Mouse (Mus musculus) liver, postnatal 0 days (tissue): ENCODE results near the gene Fem1a. TPM values are rescaled to one million over a fixed set of nuclear protein-coding genes. Genes with fewer than 3 reads are reported as not detected.
A peak's percentile ranks its signal among the peaks of the same experiment; 100 is the strongest.
"Not testable (repeated sequence)": the region's sequence is repeated elsewhere in the genome, so short reads cannot be mapped to it uniquely, and the experiment has no call there.

ENCODE experiments used
- ATAC-seq: fragments of 200-750 bp; cut with Nextera tagmentation; 2 replicates; pipeline ENCODE4 v1.8.0; 2017; ENCODE audit warnings: mild to moderate bottlenecking, moderate library complexity
- DNase-seq: peaks from one replicate; pipeline ENCODE4 v3.0.0-alpha.2; 2016
- H3K27ac ChIP-seq: fragments of 300-500 bp; sonication (generic); 2 replicates; pipeline ENCODE4 v1.5.1; 2014; ENCODE audit warnings: antibody characterized with exemption, moderate library complexity, mild to moderate bottlenecking, low read depth
- H3K27me3 ChIP-seq: fragments of 300-500 bp; sonication (generic); 2 replicates; pipeline ENCODE4 v1.6.1; 2014; ENCODE audit warnings: low read length, control low read depth, mixed read lengths; ENCODE audit not compliant: insufficient read depth
- H3K36me3 ChIP-seq: fragments of 300-500 bp; sonication (generic); replicated peaks from 2 replicates; pipeline ENCODE4 v1.6.1; 2014; ENCODE audit warnings: mild to moderate bottlenecking, control low read depth, low read length, moderate library complexity, mixed read lengths; ENCODE audit not compliant: insufficient read depth
- H3K4me1 ChIP-seq: fragments of 300-500 bp; sonication (generic); 2 replicates; pipeline ENCODE4 v1.6.1; 2014; ENCODE audit warnings: antibody characterized with exemption, mild to moderate bottlenecking, control low read depth; ENCODE audit not compliant: insufficient read depth
- H3K4me2 ChIP-seq: fragments of 300-500 bp; sonication (generic); 2 replicates; pipeline ENCODE4 v1.6.1; 2014; ENCODE audit warnings: low read depth, mild to moderate bottlenecking, low read length, moderate library complexity, mixed read lengths
- H3K4me3 ChIP-seq: fragments of 300-500 bp; sonication (generic); 2 replicates; pipeline ENCODE4 v1.5.1; 2014; ENCODE audit warnings: low read depth, low read length
- H3K9ac ChIP-seq: fragments of 300-500 bp; sonication (generic); replicated peaks from 2 replicates; pipeline ENCODE4 v1.6.1; 2014; ENCODE audit warnings: mild to moderate bottlenecking, moderate library complexity
- H3K9me3 ChIP-seq: fragments of 300-500 bp; sonication (generic); 2 replicates; pipeline ENCODE4 v1.6.1; 2016; ENCODE audit warnings: mild to moderate bottlenecking, control low read depth, low read length, mixed read lengths
- CTCF ChIP-seq: sonication (generic); IDR thresholded peaks from 2 replicates; pipeline ENCODE4 v1.5.1; 2016; ENCODE audit warnings: antibody characterized with exemption, low read depth
- EP300 ChIP-seq: IDR thresholded peaks from 2 replicates; pipeline ENCODE4 v1.6.1; 2016; ENCODE audit warnings: antibody characterized with exemption, low read depth, mild to moderate bottlenecking
- WGBS: fragments of 180-500 bp; shearing (Covaris S2); extraction: QIAGEN DNeasy Blood & Tissue Kit; methylation state at CpG from one replicate; pipeline ENCODE4 v1.1.7; 2014; ENCODE audit not compliant: insufficient replicate concordance; 5-methylcytosine and 5-hydroxymethylcytosine counted together
- polyA plus RNA-seq: library from polyadenylated mRNA; unstranded; fragments of >200 nt; fragmentation: Nextera tagmentation; extraction: Ambion mirVana; gene quantifications from 2 replicates; pipeline ENCODE4 v1.2.1, GENCODE M21; 2015

Fem1a gene
- polyA plus RNA-seq, 1 experiment from 2014 or later: 5.2 TPM

DNA sequence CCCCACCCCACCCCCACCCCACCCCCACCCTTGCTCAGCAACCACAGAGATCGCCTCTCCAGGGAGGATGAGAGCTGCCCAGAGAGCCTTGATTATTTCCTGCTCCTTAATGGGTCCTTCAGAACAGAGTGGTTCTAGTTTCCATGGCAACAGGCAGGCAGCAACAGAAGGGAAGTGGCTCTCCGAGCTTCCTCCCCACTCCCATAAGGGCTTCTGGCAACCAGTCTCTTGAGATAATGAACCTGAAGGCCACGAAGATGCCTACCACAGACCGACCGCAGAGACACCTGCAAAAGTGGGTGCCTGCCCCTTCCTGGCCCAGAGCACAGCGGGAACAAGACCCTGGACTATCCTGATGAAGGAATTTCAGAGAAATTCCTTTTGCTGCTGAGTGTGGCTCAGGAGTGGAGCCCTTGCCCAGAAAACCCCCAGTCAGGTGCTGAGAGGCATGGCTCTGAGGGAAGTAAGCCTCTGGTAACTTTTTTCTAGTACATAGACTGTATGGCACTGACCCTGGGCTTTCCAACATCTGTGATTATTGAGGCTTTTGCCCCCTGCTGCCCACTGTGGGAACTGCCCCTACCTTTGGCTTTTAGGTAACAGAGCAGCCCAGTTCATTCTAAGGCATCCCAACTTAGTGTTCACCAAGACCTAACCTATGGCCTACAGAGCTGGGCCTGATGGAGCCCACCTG, 5.3 kb upstream of the Fem1a start:
- H3K4me1 ChIP-seq: peaks cover 6% of the 10 kb centered on the region
- no peak for ATAC-seq
- DNase-seq: peak; percentile 79
- H3K9ac ChIP-seq: no peak overlapping the region
- 15% methylated on average over 6 of the region's 6 CpGs for WGBS
- H3K4me2 ChIP-seq: no peak overlapping the region
- peak; percentile 84 for TF ChIP-seq CTCF
- TF ChIP-seq EP300: no peak
- no peak overlapping the region for H3K27ac ChIP-seq
- no peaks in the 10 kb centered on the region for H3K27me3 ChIP-seq
- H3K9me3 ChIP-seq: no peaks in the 10 kb centered on the region
- H3K4me3 ChIP-seq: no peak overlapping the region
- H3K36me3 ChIP-seq: no peaks in the 10 kb centered on the region

DNA sequence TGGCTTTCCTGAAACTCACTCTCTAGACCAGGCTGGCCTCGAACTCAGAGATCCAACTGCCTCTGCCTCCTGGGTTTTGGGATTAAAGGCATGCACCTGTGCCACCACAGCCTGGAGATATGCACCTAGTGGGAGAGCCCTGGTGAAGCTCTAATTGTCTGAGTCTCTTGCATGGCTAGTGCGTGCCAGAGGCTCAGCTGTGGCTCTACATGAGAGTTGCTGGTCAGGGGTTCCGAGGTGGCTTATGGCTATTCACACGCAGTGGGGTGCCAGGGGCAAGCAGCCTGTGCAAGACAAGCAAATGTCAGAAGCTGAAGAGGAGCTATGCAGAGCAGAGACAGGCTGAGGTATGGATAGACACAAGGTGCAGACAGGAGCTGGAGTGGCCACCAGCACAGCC, 1.9 kb upstream of the Fem1a start:
- DNase-seq (no peak), ATAC-seq (no peak)
- Histone ChIP-seq H3K36me3 (peaks cover 3% of the 10 kb centered on the region), H3K9ac (no peak overlapping the region), H3K4me1 (peaks cover 24% of the 10 kb centered on the region), H3K27ac (no peak overlapping the region), H3K9me3 (no peaks in the 10 kb centered on the region), H3K27me3 (no peaks in the 10 kb centered on the region), H3K4me2 (no peak overlapping the region), H3K4me3 (no peak overlapping the region)
- WGBS: 78% methylated on average over 4 of the region's 4 CpGs
- no peak for TF ChIP-seq EP300
- no peak for TF ChIP-seq CTCF

DNA sequence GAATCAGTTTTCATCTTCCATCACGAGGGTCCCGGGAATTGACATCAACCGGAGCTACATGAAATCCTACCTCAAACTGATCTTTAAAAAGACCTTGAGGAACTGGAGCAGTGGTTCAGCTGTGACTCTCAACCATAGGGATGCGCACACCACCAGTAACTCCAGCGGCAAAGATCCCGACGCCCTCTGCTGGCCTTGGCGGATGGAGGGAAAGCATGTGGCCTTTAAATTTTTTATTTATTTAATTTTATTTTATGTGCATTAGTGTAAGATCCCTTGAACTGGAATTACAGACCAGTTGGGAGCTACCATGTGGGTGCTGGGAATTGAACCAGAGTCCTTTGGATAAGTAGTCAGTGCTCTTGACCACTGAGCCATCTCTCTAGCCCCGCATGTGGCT, 1.2 kb upstream of the Fem1a start:
- 16% methylated on average over 9 of the region's 9 CpGs for WGBS
- H3K36me3 ChIP-seq: peaks cover 10% of the 10 kb centered on the region
- H3K9me3 ChIP-seq: no peaks in the 10 kb centered on the region
- no peak overlapping the region for H3K27ac ChIP-seq
- H3K4me2 ChIP-seq: peak overlapping the region; percentile 87
- peaks cover 31% of the 10 kb centered on the region for H3K4me1 ChIP-seq
- no peak for TF ChIP-seq CTCF
- no peak for TF ChIP-seq EP300
- no peaks in the 10 kb centered on the region for H3K27me3 ChIP-seq
- DNase-seq (peak; percentile 41), ATAC-seq (no peak)
- 0 out of 2 replicates have a peak overlapping the region, but pooled peaks have one; percentile 19 for H3K4me3 ChIP-seq
- 0 out of 2 replicates have a peak overlapping the region, but pooled peaks have one; percentile 16 for H3K9ac ChIP-seq

DNA sequence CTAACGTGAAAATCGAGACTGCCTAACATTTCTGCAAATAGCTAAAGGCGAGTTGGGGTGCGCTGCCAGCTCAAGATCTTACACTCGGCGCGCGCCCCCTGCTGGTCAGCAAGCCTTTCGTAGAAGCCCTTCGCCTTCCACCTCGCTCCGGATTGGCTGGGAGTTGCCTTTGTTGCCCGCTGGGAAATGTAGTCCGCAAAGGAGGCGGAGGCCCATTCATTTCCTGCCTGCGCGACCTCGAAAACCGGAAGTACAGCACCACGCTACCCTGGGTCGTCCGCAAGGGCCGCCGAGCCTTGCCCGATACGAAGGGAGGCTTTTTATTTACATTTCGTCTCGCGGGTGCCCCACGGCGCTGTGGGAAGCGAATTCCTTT, 759 bp upstream of the Fem1a start:
- Histone ChIP-seq H3K27ac (peak overlapping the region; percentile 96), H3K36me3 (peaks cover 14% of the 10 kb centered on the region), H3K4me3 (peak overlapping the region; percentile 76), H3K4me2 (peak overlapping the region; percentile 87), H3K9me3 (no peaks in the 10 kb centered on the region), H3K27me3 (no peaks in the 10 kb centered on the region), H3K4me1 (peaks cover 35% of the 10 kb centered on the region), H3K9ac (peak overlapping the region; percentile 56)
- peak; percentile 88 for ATAC-seq
- DNase-seq: peak; percentile 99
- TF ChIP-seq CTCF (peak; percentile 99), EP300 (no peak)
- WGBS: 2% methylated on average over 32 of the region's 32 CpGs

DNA sequence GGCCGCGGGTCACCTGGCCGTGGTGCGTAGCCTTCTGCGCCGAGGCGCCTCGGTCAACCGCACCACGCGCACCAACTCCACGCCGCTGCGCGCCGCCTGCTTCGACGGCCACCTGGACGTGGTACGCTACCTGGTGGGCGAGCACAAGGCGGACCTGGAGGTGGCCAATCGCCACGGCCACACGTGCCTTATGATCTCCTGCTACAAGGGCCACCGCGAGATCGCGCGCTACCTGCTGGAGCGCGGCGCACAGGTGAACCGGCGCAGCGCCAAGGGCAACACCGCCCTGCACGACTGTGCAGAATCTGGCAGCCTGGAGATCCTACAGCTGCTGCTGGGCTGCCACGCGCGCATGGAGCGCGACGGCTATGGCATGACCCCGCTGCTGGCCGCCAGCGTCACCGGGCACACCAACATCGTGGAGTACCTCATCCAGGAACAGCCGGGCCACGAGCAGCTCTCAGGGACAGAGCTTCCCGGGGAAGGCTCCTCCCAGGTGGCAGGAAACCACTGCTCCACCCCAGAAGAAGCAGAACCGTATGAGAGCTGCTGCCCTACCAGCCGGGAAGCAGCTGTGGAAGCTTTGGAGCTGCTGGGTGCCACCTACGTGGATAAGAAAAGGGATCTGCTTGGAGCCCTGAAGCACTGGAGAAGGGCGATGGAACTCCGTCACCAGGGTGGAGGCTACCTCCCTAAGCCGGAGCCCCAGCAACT, 728 bp downstream of the Fem1a start:
- Histone ChIP-seq H3K27me3 (no peaks in the 10 kb centered on the region), H3K4me3 (peak overlapping the region; percentile 76), H3K4me1 (peaks cover 34% of the 10 kb centered on the region), H3K36me3 (peaks cover 24% of the 10 kb centered on the region), H3K27ac (peak overlapping the region; percentile 76), H3K4me2 (peak overlapping the region; percentile 87), H3K9me3 (no peaks in the 10 kb centered on the region), H3K9ac (peak overlapping the region; percentile 78)
- ATAC-seq (peak; percentile 4; the same call in 1 of the 2 replicates), DNase-seq (no peak)
- no peak for TF ChIP-seq EP300
- TF ChIP-seq CTCF: no peak
- WGBS: 7% methylated on average over 48 of the region's 58 CpGs

DNA sequence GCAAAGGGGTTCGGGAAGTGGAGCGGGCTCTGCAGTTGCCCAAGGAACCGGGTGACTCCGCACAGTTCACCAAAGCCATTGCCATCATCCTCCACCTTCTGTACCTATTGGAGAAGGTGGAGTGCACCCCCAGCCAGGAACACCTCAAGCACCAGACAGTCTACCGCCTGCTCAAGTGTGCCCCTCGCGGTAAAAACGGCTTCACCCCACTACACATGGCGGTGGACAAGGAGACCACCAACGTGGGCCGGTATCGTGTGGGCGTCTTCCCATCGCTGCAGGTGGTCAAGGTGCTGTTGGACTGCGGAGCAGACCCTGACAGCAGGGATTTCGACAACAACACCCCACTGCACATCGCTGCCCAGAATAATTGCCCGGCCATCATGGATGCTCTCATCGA, 1.7 kb downstream of the Fem1a start:
- 91% methylated on average over 19 of the region's 19 CpGs for WGBS
- not testable (repeated sequence) for H3K9me3 ChIP-seq, H3K4me3 ChIP-seq, DNase-seq, H3K27ac ChIP-seq, H3K9ac ChIP-seq, ATAC-seq, H3K27me3 ChIP-seq
- peaks cover 34% of the 10 kb centered on the region for H3K4me1 ChIP-seq
- peaks cover 30% of the 10 kb centered on the region for H3K36me3 ChIP-seq
- H3K4me2 ChIP-seq: peak overlapping the region; percentile 87; the same call in 1 of the 2 replicates

DNA sequence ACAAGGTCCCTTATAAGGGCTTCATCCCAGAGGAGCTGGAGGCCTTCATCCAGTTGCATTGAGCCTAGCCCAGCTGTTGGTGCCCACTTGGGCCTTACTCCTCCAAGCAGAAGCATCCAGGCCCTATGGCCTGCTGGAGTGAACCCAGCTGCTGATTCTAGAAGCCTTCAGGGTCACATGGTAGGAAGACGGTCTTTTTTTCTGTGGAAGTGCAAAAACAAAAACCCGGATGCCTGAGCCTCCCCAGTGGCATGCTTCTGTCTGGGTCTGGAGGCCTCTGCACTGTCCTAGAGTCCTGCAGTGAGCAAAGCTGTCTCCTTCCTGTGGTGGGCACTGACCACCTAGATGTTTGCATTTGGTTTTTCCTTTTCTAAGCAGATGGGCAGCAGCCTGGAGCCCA, 2.2 kb downstream of the Fem1a start:
- Histone ChIP-seq H3K4me1 (peaks cover 34% of the 10 kb centered on the region), H3K36me3 (peaks cover 30% of the 10 kb centered on the region)
- not testable (repeated sequence) for H3K27me3 ChIP-seq, H3K4me2 ChIP-seq, H3K9ac ChIP-seq, ATAC-seq, H3K27ac ChIP-seq, H3K9me3 ChIP-seq, DNase-seq, H3K4me3 ChIP-seq
- WGBS: 67% methylated on average over 2 of the region's 2 CpGs
